Mouse (Mus musculus) embryonic stem cell, embryonic (primary cell): Measurements from ENCODE around the gene Cavin1.

Experiments used
- CTCF ChIA-PET, 4 experiments: fragments of 300-600 bp in 2 of 4; fragments of 350-600 bp in 2 of 4; sonication (Branson Sonifier 250); formaldehyde crosslinking; loops; one replicate each; lab custom pipeline; 2022; ENCODE audit warnings: inconsistent platforms in 2 of 4; lab: Charles Lee
- POLR2A ChIA-PET, 4 experiments: fragments of 300-600 bp in 2 of 4; fragments of 350-600 bp in 2 of 4; sonication (Branson Sonifier 250); formaldehyde crosslinking; loops; one replicate each; lab custom pipeline; 2022; ENCODE audit warnings: antibody characterized with exemption in 4 of 4, inconsistent platforms in 1 of 4; lab: Charles Lee

The Cavin1 gene

GRCm38 (mm10) chr11:100918007-100918406 lies 52.7 kb downstream of the Cavin1 start:
- CTCF ChIA-PET, result interaction anchor here in 1 of 4 experiments (0.6 kb wide), 1 partner anchor 282 kb away, joined by 17 read pairs; no protein-coding TSS in a partner anchor
- POLR2A ChIA-PET, result interaction anchor here (0.7 to 14.7 kb wide), 12 partner anchors 9 to 598 kb away, joined by 3 to 130 read pairs (median 8); partner anchors contain the start of genes Stat3 (in 2 of the 4) and Eif1 (in 1 of the 4)

- ChIA-PET CTCF (interaction anchor here in 1 of 4 experiments (0.6 kb wide), 1 partner anchor 19 kb away, joined by 4 read pairs; no protein-coding TSS in a partner anchor), POLR2A (interaction anchor here in 2 of 4 experiments (0.8 to 2.5 kb wide), 6 partner anchors 10 to 67 kb away, joined by 3 to 24 read pairs (median 8); partner anchors contain the start of gene Stat3 (in 2 of the 2))
Measured at GRCm38 (mm10) chr11:100916432-100916971, 54.2 kb downstream of the Cavin1 start.

DNA sequence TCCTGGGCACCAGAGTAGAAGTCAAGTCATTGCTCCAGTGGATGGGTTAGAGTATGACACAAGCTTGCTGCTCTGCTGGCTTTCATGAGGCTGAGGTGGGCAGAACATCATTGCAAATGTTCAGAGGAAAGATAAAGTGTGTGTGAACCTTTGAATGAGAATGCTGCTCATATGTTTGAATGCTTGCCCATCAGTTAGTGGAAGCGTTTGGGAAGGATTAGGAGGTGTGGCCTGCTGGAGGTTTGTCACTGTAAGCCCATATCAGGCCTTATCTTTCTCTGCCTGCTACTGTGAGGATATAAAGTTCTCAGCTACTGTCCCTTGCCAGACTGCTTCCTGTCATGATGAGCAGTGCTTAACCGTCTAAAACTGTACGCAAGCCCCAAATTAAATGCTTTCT lies 55.6 kb downstream of the Cavin1 start:
- ChIA-PET CTCF (interaction anchor here in 1 of 4 experiments (1.1 kb wide), 1 partner anchor 42 kb away, joined by 3 read pairs; no protein-coding TSS in a partner anchor), POLR2A (interaction anchor here in 2 of 4 experiments (1.0 to 1.9 kb wide), 5 partner anchors 8 to 388 kb away, joined by 3 to 5 read pairs (median 3); partner anchors contain the start of gene Acly (in 1 of the 2))

DNA sequence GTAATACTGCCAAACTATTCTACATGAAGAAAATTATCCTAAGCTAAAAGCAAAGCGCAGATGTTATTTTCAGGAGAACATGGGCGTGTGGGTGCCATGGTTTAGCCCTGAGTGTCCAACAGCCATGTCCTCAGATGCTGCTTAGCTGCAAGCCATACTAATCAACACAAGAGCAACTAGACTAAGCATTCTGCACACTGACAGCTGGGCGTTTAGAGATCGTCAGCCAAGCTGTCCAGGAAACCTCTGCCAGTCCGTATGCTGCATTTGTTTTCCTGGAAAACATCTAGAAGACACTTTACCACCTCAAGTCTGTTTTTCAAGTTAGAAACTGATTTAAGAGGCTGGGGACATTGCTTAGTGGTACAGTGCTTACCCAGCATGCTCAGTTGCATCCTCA lies 56.3 kb downstream of the Cavin1 start:
- POLR2A ChIA-PET, result interaction anchor here in 1 of 4 experiments (1.1 kb wide), 2 partner anchors 9 to 23 kb away, joined by 3 read pairs; no protein-coding TSS in a partner anchor
- CTCF ChIA-PET, result interaction anchor here in 2 of 4 experiments (0.6 to 1.1 kb wide), 2 partner anchors 15 to 43 kb away, joined by 3 read pairs; no protein-coding TSS in a partner anchor

- CTCF ChIA-PET, result interaction anchor here in 2 of 4 experiments (0.5 to 1.0 kb wide), 2 partner anchors 45 to 49 kb away, joined by 3 read pairs; no protein-coding TSS in a partner anchor
- POLR2A ChIA-PET, result interaction anchor here in 2 of 4 experiments (1.1 to 1.6 kb wide), 3 partner anchors 15 to 24 kb away, joined by 3 to 4 read pairs (median 3); no protein-coding TSS in a partner anchor
Measured at GRCm38 (mm10) chr11:100912401-100913155, 58.1 kb downstream of the Cavin1 start.

DNA sequence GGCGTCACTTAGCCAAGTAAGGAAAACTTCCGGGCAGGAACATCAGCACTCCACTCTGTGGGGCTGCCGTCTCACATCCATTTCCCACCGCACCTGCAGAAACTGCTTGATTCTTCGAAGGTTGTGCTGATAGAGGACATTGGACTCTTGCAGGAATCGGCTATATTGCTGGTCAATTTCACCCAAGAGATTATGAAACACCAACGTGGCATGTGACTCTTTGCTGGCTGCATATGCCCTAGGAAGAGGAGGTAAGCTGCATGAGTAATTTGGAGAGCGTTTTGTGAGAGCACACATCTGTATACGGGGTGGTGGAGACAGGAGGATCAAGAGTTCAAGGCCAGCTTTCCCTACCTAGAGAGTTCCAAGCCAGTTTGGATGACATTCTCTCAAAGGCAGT lies 62.1 kb downstream of the Cavin1 start:
- POLR2A ChIA-PET, result interaction anchor here in 1 of 4 experiments (3.0 kb wide), 1 partner anchor 31 kb away, joined by 11 read pairs; the partner anchor contains the start of gene Stat3
- CTCF ChIA-PET, result interaction anchor here in 2 of 4 experiments (0.7 kb wide), 2 partner anchors 45 to 53 kb away, joined by 3 to 5 read pairs; no protein-coding TSS in a partner anchor

DNA sequence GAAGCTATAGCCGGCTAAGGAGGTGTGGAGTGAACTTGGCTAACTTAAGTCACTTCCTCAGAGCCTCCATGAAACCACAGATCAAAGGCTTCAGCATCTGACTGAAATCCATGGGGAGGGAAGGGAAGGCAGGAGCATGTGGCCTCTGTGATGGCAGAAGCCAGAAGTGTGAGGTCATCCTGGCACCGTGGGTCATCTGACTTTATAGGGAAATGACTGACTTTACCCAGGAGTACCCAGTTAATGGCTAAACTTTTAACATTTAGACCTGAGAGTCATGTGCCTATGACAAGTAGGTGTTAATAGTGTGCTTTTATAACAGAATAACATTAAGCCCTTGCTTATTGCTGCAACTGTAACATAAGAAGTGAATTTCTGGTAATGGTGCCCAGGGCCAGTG lies 62.6 kb downstream of the Cavin1 start:
- POLR2A ChIA-PET, result interaction anchor here in 1 of 4 experiments (3.0 kb wide), 1 partner anchor 31 kb away, joined by 11 read pairs; the partner anchor contains the start of gene Stat3
- CTCF ChIA-PET, result no interaction called here

GRCm38 (mm10) chr11:100906885-100907284 lies 63.8 kb downstream of the Cavin1 start:
- ChIA-PET CTCF (no interaction called here), POLR2A (interaction anchor here in 3 of 4 experiments (1.0 to 3.0 kb wide), 3 partner anchors 11 to 33 kb away, joined by 3 to 11 read pairs (median 7); partner anchors contain the start of gene Stat3 (in 2 of the 3))
